Mouse (Mus musculus) MEL (cell line): ENCODE data around the gene Cdk2ap2.

ENCODE experiments used
- CHD1 ChIP-seq: IDR thresholded peaks from 2 replicates; pipeline ENCODE4 v1.6.1; 2012; ENCODE audit warnings: low read depth, mild to moderate bottlenecking, inconsistent platforms, low read length, improper control_type of control experiment
- CHD2 ChIP-seq: IDR thresholded peaks from 2 replicates; pipeline ENCODE4 v1.6.1; 2011; ENCODE audit warnings: low read length, improper control_type of control experiment
- CTCF ChIP-seq, 3 experiments: IDR thresholded peaks in 2 of 3; conservative IDR thresholded peaks in 1 of 3; 2 replicates each; pipeline ENCODE4 v1.5.1; 2011 to 2012; ENCODE audit warnings: low read length in 3 of 3, low read depth in 2 of 3, mild to moderate bottlenecking in 2 of 3, improper control_type of control experiment in 1 of 3, inconsistent platforms in 1 of 3, mixed read lengths in 1 of 3, moderate library complexity in 1 of 3; ENCODE audit not compliant: control insufficient read depth in 1 of 3, insufficient read depth in 1 of 3, poor library complexity in 1 of 3, severe bottlenecking in 1 of 3
- GABPA ChIP-seq: IDR thresholded peaks from 2 replicates; pipeline ENCODE4 v1.6.1; 2012; ENCODE audit warnings: low read depth, mild to moderate bottlenecking, inconsistent platforms, low read length, improper control_type of control experiment, moderate library complexity
- GATA1 ChIP-seq: IDR thresholded peaks from 2 replicates; pipeline ENCODE4 v1.6.1; 2011; ENCODE audit warnings: low read depth, low read length, improper control_type of control experiment
- HCFC1 ChIP-seq: IDR thresholded peaks from 2 replicates; pipeline ENCODE4 v1.6.1; 2012; ENCODE audit warnings: low read depth, mild to moderate bottlenecking, inconsistent platforms, low read length, improper control_type of control experiment, moderate library complexity
- MEF2A ChIP-seq: IDR thresholded peaks from 2 replicates; pipeline ENCODE4 v1.6.1; 2014; ENCODE audit warnings: low read depth, mild to moderate bottlenecking, inconsistent platforms, low read length, improper control_type of control experiment; ENCODE audit not compliant: poor library complexity, insufficient replicate concordance, severe bottlenecking; ENCODE audit errors: extremely low read depth
- MXI1 ChIP-seq: IDR thresholded peaks from 2 replicates; pipeline ENCODE4 v1.6.1; 2011; ENCODE audit warnings: mild to moderate bottlenecking, low read depth, low read length, improper control_type of control experiment
- NRF1 ChIP-seq: IDR thresholded peaks from 2 replicates; pipeline ENCODE4 v1.6.1; 2014; ENCODE audit warnings: low read depth, mild to moderate bottlenecking, inconsistent platforms, low read length, improper control_type of control experiment, moderate library complexity; ENCODE audit not compliant: poor library complexity, insufficient read depth, severe bottlenecking
- POLR2A ChIP-seq, 2 experiments: IDR thresholded peaks; 2 replicates each; pipeline ENCODE4 v1.6.1; 2011 to 2012; ENCODE audit warnings: low read length in 2 of 2, mild to moderate bottlenecking in 2 of 2, control low read depth in 1 of 2, improper control_type of control experiment in 1 of 2, low read depth in 1 of 2, moderate library complexity in 1 of 2; ENCODE audit not compliant: control insufficient read depth in 1 of 2, insufficient read depth in 1 of 2, poor library complexity in 1 of 2
- POLR2AphosphoS2 ChIP-seq: IDR thresholded peaks from 2 replicates; pipeline ENCODE4 v1.6.1; 2011; ENCODE audit warnings: low read length, improper control_type of control experiment
- SIN3A ChIP-seq: IDR thresholded peaks from 2 replicates; pipeline ENCODE4 v1.6.1; 2012; ENCODE audit warnings: low read length, improper control_type of control experiment, inconsistent platforms
- TAL1 ChIP-seq: IDR thresholded peaks from 2 replicates; pipeline ENCODE4 v1.6.1; 2012; ENCODE audit warnings: mild to moderate bottlenecking, inconsistent platforms, low read length, moderate library complexity, mixed read lengths

DNA sequence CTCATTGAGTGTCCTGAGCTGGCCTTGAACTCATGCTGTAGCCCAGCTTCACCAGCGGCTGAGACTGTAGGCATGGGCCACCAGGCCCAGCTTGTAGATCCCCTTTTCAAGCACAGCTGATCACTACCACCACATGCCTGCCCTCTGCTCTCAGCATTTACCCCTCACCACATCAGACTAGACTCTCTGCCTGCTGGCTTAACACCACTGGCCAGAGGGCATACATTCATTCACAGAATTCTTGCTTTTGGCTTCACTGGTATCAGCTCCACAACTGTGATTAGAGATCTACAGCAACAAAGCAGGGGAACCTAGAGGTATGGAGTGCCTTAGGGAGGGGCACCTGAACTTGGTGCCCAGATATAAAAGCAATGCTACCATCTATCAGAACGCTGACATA lies 23.5 kb downstream of the Cdk2ap2 start:
- TF ChIP-seq CHD2 (no peak), CTCF (IDR thresholded peaks at IDR 0.05 in 2 of 3, conservative IDR thresholded peaks at IDR 0.05 in 1 of 3; ENCODE audit: control insufficient read depth in 1 of 3, insufficient read depth in 1 of 3, low read depth in 2 of 3, low read length in 3 of 3, poor library complexity in 1 of 3, severe bottlenecking in 1 of 3) (no peak), POLR2A (IDR thresholded peaks at IDR 0.05; ENCODE audit: control insufficient read depth in 1 of 2, insufficient read depth in 1 of 2, low read depth in 1 of 2, low read length in 2 of 2, poor library complexity in 1 of 2) (no peak), POLR2AphosphoS2 (no peak), GATA1 (no peak), SIN3A (no peak; the same call in 1 of the 2 replicates), HCFC1 (no peak), MEF2A (no peak), NRF1 (no peak), MXI1 (no peak), TAL1 (no peak), GABPA (no peak), CHD1 (no peak)
